Mouse (Mus musculus): ENCODE results near the gene Smcp. TPM values are rescaled to one million over a fixed set of nuclear protein-coding genes. Genes with fewer than 3 reads are reported as not detected.

The Smcp gene
- polyA plus RNA-seq, 1 experiment from 2014 or later, result not detected

DNA sequence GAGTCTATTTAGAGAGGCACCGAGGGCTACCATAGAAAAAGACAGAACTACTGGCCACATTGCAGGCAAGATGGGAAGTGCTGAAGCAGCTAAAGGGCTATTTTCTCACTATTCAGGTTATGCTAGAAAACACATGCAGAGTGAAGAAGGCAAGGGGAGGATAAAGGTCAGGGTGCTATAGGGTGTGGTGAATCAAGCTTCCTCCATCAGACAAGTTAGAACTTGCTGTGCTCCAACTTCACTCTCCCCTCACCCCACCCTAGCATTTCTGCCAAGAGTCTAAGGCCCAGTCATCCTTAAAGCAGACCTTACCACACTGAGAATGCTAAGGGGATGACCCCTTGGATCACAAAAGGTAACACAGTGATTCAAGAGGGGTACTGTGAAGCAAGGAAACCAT lies 9.3 kb downstream of the Smcp start:
- H3K27me3 ChIP-seq (ENCODE audit: low read depth, poor library complexity, severe bottlenecking), result no peaks in the 10 kb centered on the region
- no peak overlapping the region for H3K27ac ChIP-seq
- H3K4me1 ChIP-seq, result no peaks in the 10 kb centered on the region
- WGBS, result 82% methylated on average over 1 of the region's 1 CpGs
- H3K4me3 ChIP-seq, result no peak overlapping the region
- H3K9me3 ChIP-seq (replicated peaks), result no peaks in the 10 kb centered on the region
- no peaks in the 10 kb centered on the region for H3K36me3 ChIP-seq
- no peak for DNase-seq (ENCODE audit: low spot score)

GRCm38 (mm10) chr3:92578652-92579413 lies 10.0 kb downstream of the Smcp start:
- no peaks in the 10 kb centered on the region for H3K4me1 ChIP-seq
- DNase-seq (ENCODE audit: low spot score), result no peak
- 73% methylated on average over 4 of the region's 4 CpGs for WGBS
- H3K27me3 ChIP-seq (ENCODE audit: low read depth, poor library complexity, severe bottlenecking), result no peaks in the 10 kb centered on the region
- H3K4me3 ChIP-seq, result no peak overlapping the region
- no peak overlapping the region for H3K27ac ChIP-seq
- H3K9me3 ChIP-seq (replicated peaks), result no peaks in the 10 kb centered on the region
- H3K36me3 ChIP-seq, result no peaks in the 10 kb centered on the region

DNA sequence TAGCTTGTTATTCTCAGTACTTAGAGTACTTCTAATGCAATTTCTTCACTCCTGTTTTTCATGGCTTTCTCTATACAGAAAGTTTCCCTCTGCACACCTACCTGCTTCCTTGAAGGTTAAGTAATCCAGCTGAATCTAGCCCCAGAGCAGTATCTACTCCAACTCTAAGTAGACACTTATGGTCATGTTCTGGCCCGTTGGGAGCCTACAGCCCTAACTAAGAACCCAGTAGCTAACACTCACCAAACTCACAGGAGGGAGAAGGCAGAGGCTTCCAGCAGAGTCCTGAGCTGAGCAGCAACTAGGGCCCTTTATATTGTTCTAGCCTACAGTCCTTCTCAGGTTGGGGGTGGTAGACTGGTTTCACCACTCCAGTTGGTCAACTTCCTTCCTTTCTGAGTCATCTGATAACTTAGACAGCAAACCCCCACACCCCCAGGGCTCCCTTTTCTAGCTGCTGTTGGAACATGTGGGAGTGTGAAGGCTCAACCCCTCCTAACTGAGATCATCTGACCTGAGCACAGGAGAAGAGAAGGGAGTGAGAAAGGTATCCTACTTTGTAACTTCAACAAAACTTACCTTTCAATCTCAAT lies 15.3 kb downstream of the Smcp start, which contains the start of gene Ivl:
Gene Ivl (minus strand): TSS at position 287 of the 593 bp plus-strand sequence.
- Histone ChIP-seq H3K4me1 (peaks cover 6% of the 10 kb centered on the region; the same call in 1 of the 2 replicates), H3K9me3 (replicated peaks) (no peaks in the 10 kb centered on the region), H3K27me3 (ENCODE audit: low read depth, poor library complexity, severe bottlenecking) (no peaks in the 10 kb centered on the region), H3K36me3 (no peaks in the 10 kb centered on the region), H3K4me3 (no peak within 1 kb of the TSS), H3K27ac (no peak within 1 kb of the TSS)
- WGBS, result 90% methylated on average over 1 of the region's 1 CpGs
- DNase-seq (ENCODE audit: low spot score), result no peak

- Histone ChIP-seq H3K4me1 (peaks cover 6% of the 10 kb centered on the region; the same call in 1 of the 2 replicates), H3K9me3 (replicated peaks) (no peaks in the 10 kb centered on the region), H3K27ac (no peak overlapping the region), H3K36me3 (no peaks in the 10 kb centered on the region), H3K4me3 (no peak overlapping the region), H3K27me3 (ENCODE audit: low read depth, poor library complexity, severe bottlenecking) (no peaks in the 10 kb centered on the region)
- WGBS, result 61% methylated on average over 2 of the region's 2 CpGs
- DNase-seq (ENCODE audit: low spot score), result no peak
These were observed 16.2 kb downstream of the Smcp start for GRCm38 (mm10) chr3:92572514-92573155.

DNA sequence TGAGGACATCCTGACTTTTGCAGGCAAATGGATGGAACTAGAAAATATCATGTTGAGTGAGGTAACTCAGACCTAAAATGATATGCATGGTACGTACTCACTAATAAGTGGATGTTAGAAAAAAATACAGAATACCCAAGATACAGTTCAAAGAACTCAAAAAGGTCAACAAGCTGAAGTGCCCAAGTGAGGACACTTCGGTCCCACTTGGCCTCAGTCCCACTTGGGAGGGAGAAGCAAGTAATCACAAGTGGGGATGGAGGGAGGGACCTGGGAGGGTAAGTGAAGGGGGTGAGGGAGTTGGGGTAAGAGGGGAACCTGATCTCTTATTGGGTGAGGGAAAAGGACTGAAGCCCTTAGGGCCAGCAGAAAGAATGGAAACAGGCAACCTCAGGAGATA lies 20.0 kb downstream of the Smcp start:
- no peak for DNase-seq (ENCODE audit: low spot score)
- H3K27ac ChIP-seq, result no peak overlapping the region
- WGBS, result 89% methylated on average over 2 of the region's 2 CpGs

GRCm38 (mm10) chr3:92565418-92565817 lies 23.4 kb downstream of the Smcp start:
- Histone ChIP-seq H3K4me1 (no peaks in the 10 kb centered on the region), H3K36me3 (no peaks in the 10 kb centered on the region), H3K4me3 (no peak overlapping the region), H3K27me3 (ENCODE audit: low read depth, poor library complexity, severe bottlenecking) (no peaks in the 10 kb centered on the region), H3K9me3 (replicated peaks) (no peaks in the 10 kb centered on the region), H3K27ac (no peak overlapping the region)
- no peak for DNase-seq (ENCODE audit: low spot score)

More for the DNA sequence above, 20.0 kb downstream of the Smcp start:
- Histone ChIP-seq H3K36me3 (no peaks in the 10 kb centered on the region), H3K9me3 (replicated peaks) (no peaks in the 10 kb centered on the region), H3K27me3 (ENCODE audit: low read depth, poor library complexity, severe bottlenecking) (no peaks in the 10 kb centered on the region), H3K4me3 (no peak overlapping the region), H3K4me1 (peaks cover 6% of the 10 kb centered on the region; the same call in 1 of the 2 replicates)

- H3K4me1 ChIP-seq, result no peaks in the 10 kb centered on the region
- H3K4me3 ChIP-seq, result no peak within 1 kb of the TSS
- no peak within 1 kb of the TSS for H3K27ac ChIP-seq
- H3K9me3 ChIP-seq (replicated peaks), result no peaks in the 10 kb centered on the region
- no peaks in the 10 kb centered on the region for H3K27me3 ChIP-seq (ENCODE audit: low read depth, poor library complexity, severe bottlenecking)
- WGBS, result 92% methylated on average over 3 of the region's 3 CpGs
- H3K36me3 ChIP-seq, result no peaks in the 10 kb centered on the region
- no peak for DNase-seq (ENCODE audit: low spot score)
These were observed 54.4 kb downstream of the Smcp start, which contains the start of gene 2310046K23Rik for GRCm38 (mm10) chr3:92534411-92534810. 2310046K23Rik (minus strand) TSS chr3:92534511.

Other genes starting within 250 kb of the Smcp start
- gene Sprr2d, start 249.9 kb downstream of the Smcp start, polyA plus RNA-seq (2016; fragmentation: Nextera tagmentation; extraction: Ambion mirVana), result not detected in 2 replicates
- not detected in 2 replicates for gene Sprr2e, start 236.9 kb downstream of the Smcp start, polyA plus RNA-seq (2016; fragmentation: Nextera tagmentation; extraction: Ambion mirVana)
- gene Sprr2f, start 223.8 kb downstream of the Smcp start, polyA plus RNA-seq (2016; fragmentation: Nextera tagmentation; extraction: Ambion mirVana), result not detected in 2 replicates
- not detected in 2 replicates for gene Sprr2h, start 203.3 kb downstream of the Smcp start, polyA plus RNA-seq (2016; fragmentation: Nextera tagmentation; extraction: Ambion mirVana)
- not detected in 2 replicates for gene Sprr2i, start 181.0 kb downstream of the Smcp start, polyA plus RNA-seq (2016; fragmentation: Nextera tagmentation; extraction: Ambion mirVana)
- not detected in 2 replicates for gene Sprr2j-ps, start 170.9 kb downstream of the Smcp start, polyA plus RNA-seq (2016; fragmentation: Nextera tagmentation; extraction: Ambion mirVana)
- 7.4 and 9.1 TPM in 2 replicates for gene Gm9774, start 159.6 kb downstream of the Smcp start, polyA plus RNA-seq (2016; fragmentation: Nextera tagmentation; extraction: Ambion mirVana)
- gene Sprr2k, start 156.4 kb downstream of the Smcp start, polyA plus RNA-seq (2016; fragmentation: Nextera tagmentation; extraction: Ambion mirVana), result not detected in 2 replicates
- gene Sprr1b, start 150.2 kb downstream of the Smcp start, polyA plus RNA-seq (2016; fragmentation: Nextera tagmentation; extraction: Ambion mirVana), result not detected in 2 replicates
- gene Sprr3, start 130.3 kb downstream of the Smcp start, polyA plus RNA-seq (2016; fragmentation: Nextera tagmentation; extraction: Ambion mirVana), result not detected in 2 replicates
- gene Sprr1a, start 103.1 kb downstream of the Smcp start, polyA plus RNA-seq (2016; fragmentation: Nextera tagmentation; extraction: Ambion mirVana), result not detected in 2 replicates
- not detected in 2 replicates for gene Sprr4, start 88.5 kb downstream of the Smcp start, polyA plus RNA-seq (2016; fragmentation: Nextera tagmentation; extraction: Ambion mirVana)
- gene 2310046K23Rik, start 54.5 kb downstream of the Smcp start, polyA plus RNA-seq (2016; fragmentation: Nextera tagmentation; extraction: Ambion mirVana), result not detected in 2 replicates
- gene Ivl, start 15.3 kb downstream of the Smcp start, polyA plus RNA-seq (2016; fragmentation: Nextera tagmentation; extraction: Ambion mirVana), result not detected in 2 replicates
- gene 2210017I01Rik, start 18.5 kb upstream of the Smcp start, polyA plus RNA-seq (2016; fragmentation: Nextera tagmentation; extraction: Ambion mirVana), result not detected in 2 replicates
- not detected in 2 replicates for gene Lce6a, start 32.7 kb upstream of the Smcp start, polyA plus RNA-seq (2016; fragmentation: Nextera tagmentation; extraction: Ambion mirVana)
- gene Lce1a1, start 59.3 kb upstream of the Smcp start, polyA plus RNA-seq (2016; fragmentation: Nextera tagmentation; extraction: Ambion mirVana), result not detected in 2 replicates
- not detected in 2 replicates for gene Lce1b, start 67.9 kb upstream of the Smcp start, polyA plus RNA-seq (2016; fragmentation: Nextera tagmentation; extraction: Ambion mirVana)
- not detected in 2 replicates for gene Lce1a2, start 81.3 kb upstream of the Smcp start, polyA plus RNA-seq (2016; fragmentation: Nextera tagmentation; extraction: Ambion mirVana)
- gene Lce1c, start 90.2 kb upstream of the Smcp start, polyA plus RNA-seq (2016; fragmentation: Nextera tagmentation; extraction: Ambion mirVana), result not detected in 2 replicates
- gene Lce1d, start 98.2 kb upstream of the Smcp start, polyA plus RNA-seq (2016; fragmentation: Nextera tagmentation; extraction: Ambion mirVana), result not detected in 2 replicates
- not detected in 2 replicates for gene Lce1e, start 120.1 kb upstream of the Smcp start, polyA plus RNA-seq (2016; fragmentation: Nextera tagmentation; extraction: Ambion mirVana)
- not detected in 2 replicates for gene Lce1f, start 131.4 kb upstream of the Smcp start, polyA plus RNA-seq (2016; fragmentation: Nextera tagmentation; extraction: Ambion mirVana)
- gene Gm38119, start 150.1 kb upstream of the Smcp start, polyA plus RNA-seq (2016; fragmentation: Nextera tagmentation; extraction: Ambion mirVana), result not detected in 2 replicates
- gene Lce1g, start 163.3 kb upstream of the Smcp start, polyA plus RNA-seq (2016; fragmentation: Nextera tagmentation; extraction: Ambion mirVana), result not detected in 2 replicates
- not detected in 2 replicates for gene Lce1h, start 176.1 kb upstream of the Smcp start, polyA plus RNA-seq (2016; fragmentation: Nextera tagmentation; extraction: Ambion mirVana)
- gene Lce1i, start 189.9 kb upstream of the Smcp start, polyA plus RNA-seq (2016; fragmentation: Nextera tagmentation; extraction: Ambion mirVana), result not detected in 2 replicates
- gene Lce1j, start 201.5 kb upstream of the Smcp start, polyA plus RNA-seq (2016; fragmentation: Nextera tagmentation; extraction: Ambion mirVana), result not detected in 2 replicates
- gene Lce1k, start 218.9 kb upstream of the Smcp start, polyA plus RNA-seq (2016; fragmentation: Nextera tagmentation; extraction: Ambion mirVana), result not detected in 2 replicates
- not detected in 2 replicates for gene Kprp, start 238.2 kb upstream of the Smcp start, polyA plus RNA-seq (2016; fragmentation: Nextera tagmentation; extraction: Ambion mirVana)